Mouse (Mus musculus) skeletal muscle tissue, adult 2 months (tissue): Measurements from ENCODE around the gene Fbxw4.
A peak's percentile ranks its signal among the peaks of the same experiment; 100 is the strongest.

ENCODE experiments used
- DNase-seq: peaks from one replicate; pipeline ENCODE4 v3.0.0-alpha.2; 2012; ENCODE audit warnings: low read depth, low spot score

The Fbxw4 gene

GRCm38 (mm10) chr19:45615415-45616213 lies 44.5 kb downstream of the Fbxw4 start:
- no peak for DNase-seq

GRCm38 (mm10) chr19:45614928-45615327 lies 45.2 kb downstream of the Fbxw4 start:
- no peak for DNase-seq

GRCm38 (mm10) chr19:45614375-45614774 lies 45.7 kb downstream of the Fbxw4 start:
- DNase-seq, result no peak

- no peak for DNase-seq
Measured at GRCm38 (mm10) chr19:45610823-45611222, 49.3 kb downstream of the Fbxw4 start.

GRCm38 (mm10) chr19:45608648-45609339 lies 51.3 kb downstream of the Fbxw4 start:
- DNase-seq, result no peak

GRCm38 (mm10) chr19:45607479-45607878 lies 52.6 kb downstream of the Fbxw4 start:
- DNase-seq, result no peak

- DNase-seq, result no peak
Measured at GRCm38 (mm10) chr19:45606701-45607100, 53.4 kb downstream of the Fbxw4 start.

- no peak for DNase-seq
Measured at GRCm38 (mm10) chr19:45602606-45603005, 57.5 kb downstream of the Fbxw4 start.

GRCm38 (mm10) chr19:45597106-45597505 lies 63.0 kb downstream of the Fbxw4 start:
- DNase-seq, result no peak

- no peak for DNase-seq
Measured at GRCm38 (mm10) chr19:45596434-45596833, 63.7 kb downstream of the Fbxw4 start.

- peak; percentile 32 for DNase-seq
Measured at GRCm38 (mm10) chr19:45596019-45596418, 64.1 kb downstream of the Fbxw4 start.

GRCm38 (mm10) chr19:45595481-45595880 lies 64.6 kb downstream of the Fbxw4 start:
- no peak for DNase-seq

- no peak for DNase-seq
Measured at GRCm38 (mm10) chr19:45594079-45594478, 66.0 kb downstream of the Fbxw4 start.

- DNase-seq, result no peak
Measured at GRCm38 (mm10) chr19:45592916-45593315, 67.2 kb downstream of the Fbxw4 start.

GRCm38 (mm10) chr19:45591704-45592103 lies 68.4 kb downstream of the Fbxw4 start:
- peak; percentile 39 for DNase-seq

- DNase-seq, result no peak
Measured at GRCm38 (mm10) chr19:45589761-45590160, 70.4 kb downstream of the Fbxw4 start.

GRCm38 (mm10) chr19:45587509-45588292 lies 72.4 kb downstream of the Fbxw4 start:
- DNase-seq, result no peak

GRCm38 (mm10) chr19:45586850-45587249 lies 73.3 kb downstream of the Fbxw4 start:
- no peak for DNase-seq

GRCm38 (mm10) chr19:45584856-45585620 lies 75.1 kb downstream of the Fbxw4 start:
- DNase-seq, result no peak

GRCm38 (mm10) chr19:45583136-45583535 lies 77.0 kb downstream of the Fbxw4 start:
- no peak for DNase-seq

GRCm38 (mm10) chr19:45582161-45582560 lies 78.0 kb downstream of the Fbxw4 start:
- no peak for DNase-seq
